Mouse (Mus musculus) cortical plate, adult 2 months (tissue): ENCODE results near the gene Lclat1.

Experiments
- CTCF ChIP-seq: fragments of 200-500 bp; IDR thresholded peaks from 2 replicates; pipeline ENCODE4 v1.5.1; 2011; ENCODE audit warnings: mild to moderate bottlenecking, control low read depth, low read length; ENCODE audit not compliant: insufficient read depth; ENCODE audit errors: extremely low read depth
- POLR2A ChIP-seq: fragments of 200-500 bp; IDR thresholded peaks from 2 replicates; pipeline ENCODE4 v1.6.1; 2011; ENCODE audit warnings: mild to moderate bottlenecking, low read length, control low read depth; ENCODE audit not compliant: insufficient read depth; ENCODE audit errors: extremely low read depth

GRCm38 (mm10) chr17:73232593-73232992, 124.8 kb downstream of the Lclat1 start:
- TF ChIP-seq CTCF (no peak), POLR2A (no peak)
